Mouse (Mus musculus) adrenal gland, postnatal 4 days (tissue): ENCODE results near the gene Edem2. TPM values are rescaled to one million over a fixed set of nuclear protein-coding genes. Genes with fewer than 3 reads are reported as not detected.
A peak's percentile ranks its signal among the peaks of the same experiment; 100 is the strongest.

Experiments used
- DNase-seq, 2 experiments: peaks; one replicate each; pipeline ENCODE4 v3.0.0; 2021 to 2022; ENCODE audit warnings: low spot score in 2 of 2, mixed read lengths in 2 of 2
- long read RNA-seq, 2 experiments: library from polyadenylated mRNA; stranded (forward); transcript quantifications; one replicate each; pipeline ENCODE4 v2.0.0; 2021
- total RNA-seq, 2 experiments: library from RNA; stranded (reverse); gene quantifications; 2 replicates each; pipeline ENCODE4 v1.2.3; 2021

Gene Edem2
- total RNA-seq, result 10 to 100 TPM; 42.0 to 43.8 TPM
- long read RNA-seq, experiment 1, transcript Edem2-201 (11 exons, 2,290 nt), result major isoform, 70 of 93 reads
- long read RNA-seq, experiment 1, partial matches to known transcripts, result 15 of 93 reads
- long read RNA-seq, experiment 1, other reads (novel, unspliced or antisense), result 8 of 93 reads
- long read RNA-seq, experiment 2, transcript Edem2-201 (11 exons, 2,290 nt), result major isoform, 116 of 171 reads
- long read RNA-seq, experiment 2, partial matches to known transcripts, result 35 of 171 reads
- long read RNA-seq, experiment 2, other reads (novel, unspliced or antisense), result 20 of 171 reads

DNA sequence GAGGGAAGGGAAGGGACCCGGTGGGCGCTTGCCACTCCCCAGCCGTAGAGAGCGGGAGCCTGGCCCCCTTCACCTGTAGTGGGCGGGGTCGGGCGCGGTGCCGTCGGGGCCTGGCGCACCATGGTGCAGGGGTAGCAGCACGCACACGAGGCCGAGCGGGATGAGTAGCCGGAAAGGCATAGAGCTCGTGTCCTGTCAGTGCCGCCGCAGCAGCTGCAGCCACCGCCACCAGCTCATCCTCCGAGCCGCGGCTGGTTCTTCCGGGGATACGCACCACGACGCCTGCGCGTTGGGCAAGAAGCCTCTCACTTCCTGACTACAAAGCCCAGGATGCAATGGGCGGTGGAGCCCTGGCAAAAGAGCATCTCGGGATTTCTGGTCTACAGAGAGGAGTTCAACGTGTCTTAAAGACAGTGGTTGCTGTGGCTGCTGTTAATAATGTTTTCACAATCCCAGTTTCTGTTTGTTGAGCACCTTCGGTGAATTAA, at the start of gene Edem2:
TSS of gene Edem2 (minus strand) at position 318 of the 488 bp plus-strand sequence.
- peak; percentile 68 to 80 for DNase-seq

DNA sequence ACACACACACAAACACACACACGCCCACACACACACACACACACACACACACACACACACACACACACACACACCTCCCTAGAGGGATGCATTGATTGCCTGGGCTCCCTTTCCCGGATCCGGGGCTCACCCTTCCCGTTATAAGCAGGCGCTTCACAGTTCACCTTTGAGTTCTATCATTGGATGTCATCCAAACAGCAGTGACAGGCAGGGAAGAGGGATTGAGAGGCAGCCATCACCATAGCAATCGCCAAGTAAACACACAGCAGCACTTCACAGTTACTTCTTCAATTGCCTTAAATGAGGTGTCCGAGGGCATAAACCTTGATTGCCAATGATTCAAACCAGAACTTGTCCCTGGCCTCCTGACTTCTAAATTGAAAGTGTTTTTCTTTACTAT, 49.8 kb upstream of the Edem2 start:
- no peak for DNase-seq

GRCm38 (mm10) chr2:155778004-155778403, 48.7 kb upstream of the Edem2 start:
- no peak for DNase-seq

GRCm38 (mm10) chr2:155777688-155777985, 48.4 kb upstream of the Edem2 start:
- no peak for DNase-seq

DNA sequence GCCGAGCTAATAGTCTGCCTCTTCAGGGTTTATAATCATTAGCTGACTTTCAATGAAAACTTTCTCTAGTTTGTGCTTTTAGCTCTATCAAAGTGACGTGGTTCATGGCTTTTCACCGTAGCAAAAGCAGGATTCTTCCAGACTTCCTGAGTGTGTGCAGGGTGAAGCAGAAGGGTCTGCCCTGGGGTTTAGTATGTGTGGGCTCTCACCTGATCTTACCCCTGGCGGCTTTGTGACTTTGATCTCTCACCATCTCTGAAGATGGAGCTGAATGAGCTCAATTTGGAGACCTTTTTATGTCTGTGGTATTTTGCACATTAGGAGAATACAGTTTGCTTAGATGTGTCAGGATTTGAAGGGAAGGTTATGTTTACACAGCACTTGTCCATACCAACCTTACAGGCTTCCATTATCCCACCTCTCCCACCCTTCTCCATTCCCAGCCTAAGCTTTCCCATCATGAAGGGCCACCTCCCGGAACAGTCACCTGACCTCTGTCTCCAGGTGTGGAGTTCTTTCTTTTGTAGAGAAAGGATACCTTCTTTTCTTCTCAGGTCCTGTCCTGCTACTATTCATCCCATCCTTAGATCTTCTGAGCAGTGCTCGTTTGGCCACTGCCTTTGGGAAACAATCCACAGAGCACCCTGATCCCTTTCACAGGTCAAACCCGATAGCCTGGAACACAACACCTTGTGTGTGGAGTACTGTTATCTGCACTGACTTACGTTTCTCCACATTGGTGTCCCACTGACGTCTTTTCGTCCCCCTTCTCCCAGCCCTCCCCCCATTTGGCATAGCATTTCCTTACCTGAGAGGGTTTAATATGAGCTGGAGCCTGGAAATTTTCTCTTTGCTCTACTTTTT, 47.8 kb upstream of the Edem2 start:
- no peak for DNase-seq

GRCm38 (mm10) chr2:155775685-155776263, 46.5 kb upstream of the Edem2 start:
- DNase-seq, result peak; percentile 31 to 55

GRCm38 (mm10) chr2:155774927-155775684, 45.8 kb upstream of the Edem2 start, which contains the start of gene Mmp24:
Mmp24 (plus strand) TSS chr2:155775342.
- DNase-seq, result no peak

- DNase-seq, result no peak
These were observed 45.1 kb upstream of the Edem2 start for GRCm38 (mm10) chr2:155774261-155774926.

GRCm38 (mm10) chr2:155773664-155774063, 44.4 kb upstream of the Edem2 start:
- DNase-seq, result no peak

DNA sequence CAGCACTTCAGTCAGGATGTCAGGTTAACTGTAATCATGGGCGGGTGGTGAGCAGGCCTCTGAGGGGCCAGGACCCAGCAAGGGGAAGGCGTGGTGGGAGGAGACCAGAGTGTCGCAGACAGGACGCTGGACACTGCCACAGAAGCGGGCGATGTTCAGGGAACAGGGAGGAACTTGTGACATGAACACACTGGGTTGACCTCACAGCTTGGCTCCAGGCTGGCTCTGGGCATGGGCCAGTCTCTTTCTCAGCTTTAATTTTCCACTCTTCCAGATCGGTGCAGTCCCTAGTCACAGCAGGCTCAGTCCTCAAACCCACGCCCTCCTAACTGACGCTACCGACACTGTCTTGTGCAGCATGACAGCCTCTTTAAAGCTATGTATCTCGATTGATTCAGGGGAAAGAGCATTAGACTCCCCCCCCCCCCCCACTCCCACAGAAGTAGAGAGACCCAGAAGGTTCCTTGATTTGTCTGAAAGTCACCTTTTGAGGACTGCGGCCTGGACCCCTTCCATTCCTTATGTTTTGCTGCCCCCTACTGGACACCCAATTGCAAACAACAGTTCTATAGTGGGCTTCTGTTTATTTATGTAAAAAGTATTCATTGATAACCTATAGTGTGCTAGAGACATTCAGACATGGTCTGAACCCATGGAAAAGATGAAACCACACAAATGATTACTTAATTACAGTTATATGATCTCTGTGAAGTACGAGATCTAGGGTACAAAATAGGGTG, 35.6 kb upstream of the Edem2 start:
- peak in 1 of 2 experiments; percentile 36 for DNase-seq

DNA sequence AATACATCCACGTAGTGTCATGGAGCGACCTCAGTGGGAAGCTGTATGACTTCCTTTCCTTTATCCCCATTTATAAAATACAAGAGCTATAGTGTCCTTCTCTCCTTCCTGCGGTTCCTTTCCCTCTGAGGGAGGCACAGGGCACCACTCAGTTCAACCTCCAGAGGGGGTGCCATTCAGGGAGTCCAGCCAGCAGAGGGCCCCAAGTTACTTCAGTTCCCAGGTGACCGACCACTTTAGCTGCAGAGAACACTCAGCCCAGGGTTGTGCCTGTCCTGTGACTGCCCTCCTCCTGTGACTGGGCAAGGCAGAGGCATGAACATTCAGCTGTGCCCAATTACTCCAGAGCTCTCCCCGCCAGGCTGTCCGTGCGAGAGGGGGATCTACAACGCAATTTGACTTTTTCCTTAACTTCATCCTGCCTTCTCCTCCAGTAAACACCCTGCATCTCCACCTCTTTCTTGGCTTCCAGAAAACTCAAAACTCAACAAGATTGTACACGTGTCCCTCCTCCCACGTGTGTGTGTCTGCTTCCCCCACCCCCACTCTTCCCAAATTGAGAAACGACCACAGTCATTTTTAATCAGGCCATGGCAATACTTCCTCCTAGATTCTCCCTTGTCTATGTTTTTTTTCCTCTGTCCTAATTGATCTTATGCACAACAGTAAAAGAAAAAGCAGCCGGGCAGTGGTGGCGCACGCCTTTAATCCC, 27.7 kb upstream of the Edem2 start:
- DNase-seq, result no peak

- peak in 1 of 2 experiments; percentile 49 for DNase-seq
These were observed 26.5 kb upstream of the Edem2 start for GRCm38 (mm10) chr2:155755746-155756145.

- no peak for DNase-seq
These were observed 21.9 kb upstream of the Edem2 start, which contains the start of gene Procr for GRCm38 (mm10) chr2:155751014-155751786. Procr (plus strand) TSS chr2:155751117.

DNA sequence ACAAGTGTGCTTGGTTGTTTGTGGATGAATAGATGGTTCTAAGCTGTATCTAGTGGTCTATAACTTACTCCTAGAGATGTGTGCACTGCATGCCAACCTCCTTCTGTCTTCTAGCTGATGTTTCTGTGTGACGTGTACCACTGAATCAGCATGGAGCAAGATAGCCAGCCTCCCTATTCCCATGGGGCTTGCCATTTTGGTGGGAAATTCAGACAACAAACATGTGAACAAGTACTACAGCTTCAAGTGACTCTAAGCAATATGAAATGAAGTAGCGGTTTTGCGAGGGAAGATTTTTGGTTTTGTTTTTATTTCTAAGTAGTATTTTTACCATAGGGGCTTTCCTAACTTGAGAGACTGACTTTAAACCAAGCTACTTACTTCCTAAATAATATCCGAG, 20.1 kb upstream of the Edem2 start:
- no peak for DNase-seq

- DNase-seq, result no peak
These were observed 16.2 kb upstream of the Edem2 start for GRCm38 (mm10) chr2:155745487-155745886.

- no peak for DNase-seq
These were observed 14.1 kb upstream of the Edem2 start for GRCm38 (mm10) chr2:155743351-155743750.

DNA sequence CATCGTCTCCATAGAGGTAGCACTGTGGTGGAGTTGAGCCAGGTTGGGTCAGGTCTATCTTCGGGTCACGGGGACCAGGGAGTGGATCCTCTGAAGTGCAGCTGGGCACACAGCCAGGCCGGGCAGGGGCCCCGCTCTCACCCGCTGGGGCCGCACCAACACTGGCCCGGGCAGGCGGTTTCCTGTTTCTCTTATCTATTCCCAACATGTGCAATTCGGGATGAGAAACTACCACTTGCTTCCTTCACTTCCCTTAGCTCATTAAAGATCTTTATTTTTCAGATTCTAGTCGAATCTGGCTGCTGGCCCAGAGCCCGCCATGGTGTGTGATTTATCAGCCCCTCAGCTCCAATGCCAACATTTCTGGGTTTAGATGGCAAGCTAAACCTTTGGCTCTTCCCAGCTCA, 13.7 kb upstream of the Edem2 start:
- peak in 1 of 2 experiments; percentile 27 for DNase-seq

DNA sequence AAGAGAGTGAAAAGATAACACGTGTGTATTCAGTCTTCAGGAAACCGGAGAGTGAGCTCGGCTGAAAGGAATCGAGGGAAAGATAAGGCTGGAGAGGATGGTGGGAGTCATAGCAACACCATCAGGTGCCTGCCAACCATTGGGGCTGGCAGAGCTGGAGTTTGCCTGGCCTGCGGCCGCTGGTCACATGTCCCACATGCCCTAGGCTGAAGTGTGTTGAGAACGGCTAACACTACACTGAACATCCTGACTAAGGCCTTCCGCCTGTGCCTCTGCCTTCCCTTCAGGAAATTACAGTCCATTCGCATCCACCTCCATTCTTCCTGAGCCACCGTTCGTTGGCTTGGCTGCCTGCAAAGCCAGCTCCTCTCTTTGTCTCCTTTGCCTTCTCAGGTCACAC, 12.9 kb upstream of the Edem2 start:
- no peak for DNase-seq
